Mouse (Mus musculus): ENCODE data around the gene Ttc7b. TPM values are rescaled to one million over a fixed set of nuclear protein-coding genes. Genes with fewer than 3 reads are reported as not detected.

Gene Ttc7b
- 10 to 100 TPM; 71.6 to 82.0 TPM for total RNA-seq (2021)
- 84.4 and 113 TPM in 2 replicates for polyA plus RNA-seq (2012; rRNA removed)
- long read RNA-seq, transcript Ttc7b-201 (20 exons, 3,446 nt) = major isoform, 7 of 60 reads
- long read RNA-seq, partial matches to known transcripts = 9 of 60 reads
- long read RNA-seq, other reads (novel, unspliced or antisense) = 42 of 60 reads

GRCm38 (mm10) chr12:100520794-100521186, at the start of gene Ttc7b:
TSS of gene Ttc7b (minus strand) at chr12:100520826.
- peak within 1 kb of the TSS; percentile 94 for H3K27ac ChIP-seq
- H3K27me3 ChIP-seq (ENCODE audit: control insufficient read depth, insufficient read depth, low read length) = no peaks in the 10 kb centered on the region
- intact Hi-C loops (cut with DNase I) = loop anchor here (5.0 kb wide), 2 partner anchors 57 to 333 kb away; no protein-coding TSS in a partner anchor
- H3K36me3 ChIP-seq (ENCODE audit: control insufficient read depth, insufficient read depth, low read length) = no peaks in the 10 kb centered on the region
- peak within 1 kb of the TSS; percentile 99 for H3K9ac ChIP-seq (ENCODE audit: low read depth, low read length)
- TF ChIP-seq POLR2A (IDR thresholded peaks at IDR 0.05; ENCODE audit: insufficient read depth, low read depth, low read length) = no peak
- TF ChIP-seq CTCF (IDR thresholded peaks at IDR 0.05) = peak; percentile 68
- H3K4me1 ChIP-seq (ENCODE audit: control insufficient read depth, insufficient read depth, low read length) = peaks cover 20% of the 10 kb centered on the region
- 9% methylated on average over 35 of the region's 42 CpGs for WGBS
- H3K79me2 ChIP-seq (replicated peaks; ENCODE audit: control insufficient read depth, insufficient read depth, low read length) = peaks cover 8% of the 10 kb centered on the region
- DNase-seq = peak; percentile 85 to 86
- H3K4me3 ChIP-seq = peak within 1 kb of the TSS; percentile 63

- no peaks in the 10 kb centered on the region for H3K36me3 ChIP-seq (ENCODE audit: control insufficient read depth, insufficient read depth, low read length)
- H3K4me1 ChIP-seq (ENCODE audit: control insufficient read depth, insufficient read depth, low read length) = no peaks in the 10 kb centered on the region
- H3K27ac ChIP-seq = no peak overlapping the region
- no peak overlapping the region for H3K4me3 ChIP-seq
- TF ChIP-seq EP300 (IDR thresholded peaks at IDR 0.05; ENCODE audit: insufficient read depth, low read depth, low read length) (no peak), CTCF (IDR thresholded peaks at IDR 0.05) (no peak)
- 90% methylated on average over 7 of the region's 7 CpGs for WGBS
- no peak for DNase-seq
- no peaks in the 10 kb centered on the region for H3K27me3 ChIP-seq (ENCODE audit: control insufficient read depth, insufficient read depth, low read length)
- H3K9ac ChIP-seq (ENCODE audit: low read depth, low read length) = no peak overlapping the region
- H3K79me2 ChIP-seq (replicated peaks; ENCODE audit: control insufficient read depth, insufficient read depth, low read length) = no peaks in the 10 kb centered on the region
- intact Hi-C loops (cut with DNase I) = no loop called here
Observed at GRCm38 (mm10) chr12:100568831-100569230, 48.2 kb upstream of the Ttc7b start.

- H3K27me3 ChIP-seq (ENCODE audit: control insufficient read depth, insufficient read depth, low read length) = no peaks in the 10 kb centered on the region
- no peak overlapping the region for H3K4me3 ChIP-seq
- TF ChIP-seq EP300 (IDR thresholded peaks at IDR 0.05; ENCODE audit: insufficient read depth, low read depth, low read length) (no peak), CTCF (IDR thresholded peaks at IDR 0.05) (no peak), POLR2A (IDR thresholded peaks at IDR 0.05; ENCODE audit: insufficient read depth, low read depth, low read length) (no peak)
- H3K36me3 ChIP-seq (ENCODE audit: control insufficient read depth, insufficient read depth, low read length) = no peaks in the 10 kb centered on the region
- H3K79me2 ChIP-seq (replicated peaks; ENCODE audit: control insufficient read depth, insufficient read depth, low read length) = no peaks in the 10 kb centered on the region
- no peak overlapping the region for H3K27ac ChIP-seq
- intact Hi-C loops (cut with DNase I) = no loop called here
- H3K4me1 ChIP-seq (ENCODE audit: control insufficient read depth, insufficient read depth, low read length) = no peaks in the 10 kb centered on the region
- 66% methylated on average over 6 of the region's 6 CpGs for WGBS
- no peak for DNase-seq
- H3K9ac ChIP-seq (ENCODE audit: low read depth, low read length) = no peak overlapping the region
Observed at GRCm38 (mm10) chr12:100568105-100568504, 47.5 kb upstream of the Ttc7b start.

GRCm38 (mm10) chr12:100567627-100568026, 47.0 kb upstream of the Ttc7b start:
- H3K27me3 ChIP-seq (ENCODE audit: control insufficient read depth, insufficient read depth, low read length) = no peaks in the 10 kb centered on the region
- no peak overlapping the region for H3K9ac ChIP-seq (ENCODE audit: low read depth, low read length)
- no peak overlapping the region for H3K4me3 ChIP-seq
- intact Hi-C loops (cut with DNase I) = no loop called here
- no peak overlapping the region for H3K27ac ChIP-seq
- WGBS = 79% methylated on average over 3 of the region's 3 CpGs
- H3K36me3 ChIP-seq (ENCODE audit: control insufficient read depth, insufficient read depth, low read length) = no peaks in the 10 kb centered on the region
- no peaks in the 10 kb centered on the region for H3K4me1 ChIP-seq (ENCODE audit: control insufficient read depth, insufficient read depth, low read length)
- no peaks in the 10 kb centered on the region for H3K79me2 ChIP-seq (replicated peaks; ENCODE audit: control insufficient read depth, insufficient read depth, low read length)
- TF ChIP-seq CTCF (IDR thresholded peaks at IDR 0.05) (no peak), POLR2A (IDR thresholded peaks at IDR 0.05; ENCODE audit: insufficient read depth, low read depth, low read length) (no peak), EP300 (IDR thresholded peaks at IDR 0.05; ENCODE audit: insufficient read depth, low read depth, low read length) (no peak)
- no peak for DNase-seq

GRCm38 (mm10) chr12:100553675-100554074, 33.0 kb upstream of the Ttc7b start:
- Histone ChIP-seq H3K27me3 (ENCODE audit: control insufficient read depth, insufficient read depth, low read length) (no peaks in the 10 kb centered on the region), H3K36me3 (ENCODE audit: control insufficient read depth, insufficient read depth, low read length) (no peaks in the 10 kb centered on the region), H3K27ac (no peak overlapping the region), H3K4me1 (ENCODE audit: control insufficient read depth, insufficient read depth, low read length) (no peaks in the 10 kb centered on the region), H3K79me2 (replicated peaks; ENCODE audit: control insufficient read depth, insufficient read depth, low read length) (no peaks in the 10 kb centered on the region), H3K4me3 (no peak overlapping the region), H3K9ac (ENCODE audit: low read depth, low read length) (no peak overlapping the region)
- no peak for DNase-seq
- intact Hi-C loops (cut with DNase I) = no loop called here
- TF ChIP-seq POLR2A (IDR thresholded peaks at IDR 0.05; ENCODE audit: insufficient read depth, low read depth, low read length) = no peak
- TF ChIP-seq CTCF (IDR thresholded peaks at IDR 0.05) = no peak
- no peak for TF ChIP-seq EP300 (IDR thresholded peaks at IDR 0.05; ENCODE audit: insufficient read depth, low read depth, low read length)
- 92% methylated on average over 6 of the region's 6 CpGs for WGBS

- H3K36me3 ChIP-seq (ENCODE audit: control insufficient read depth, insufficient read depth, low read length) = no peaks in the 10 kb centered on the region
- 87% methylated on average over 1 of the region's 1 CpGs for WGBS
- H3K9ac ChIP-seq (ENCODE audit: low read depth, low read length) = no peak overlapping the region
- no peak overlapping the region for H3K4me3 ChIP-seq
- no peak for DNase-seq
- H3K27ac ChIP-seq = no peak overlapping the region
- intact Hi-C loops (cut with DNase I) = no loop called here
- no peaks in the 10 kb centered on the region for H3K27me3 ChIP-seq (ENCODE audit: control insufficient read depth, insufficient read depth, low read length)
- H3K79me2 ChIP-seq (replicated peaks; ENCODE audit: control insufficient read depth, insufficient read depth, low read length) = no peaks in the 10 kb centered on the region
- H3K4me1 ChIP-seq (ENCODE audit: control insufficient read depth, insufficient read depth, low read length) = no peaks in the 10 kb centered on the region
- TF ChIP-seq POLR2A (IDR thresholded peaks at IDR 0.05; ENCODE audit: insufficient read depth, low read depth, low read length) = no peak
- no peak for TF ChIP-seq EP300 (IDR thresholded peaks at IDR 0.05; ENCODE audit: insufficient read depth, low read depth, low read length)
- TF ChIP-seq CTCF (IDR thresholded peaks at IDR 0.05) = no peak
Observed at GRCm38 (mm10) chr12:100551972-100552371, 31.3 kb upstream of the Ttc7b start.

Measured in heart, adult 2 months (tissue).